Mouse (Mus musculus) small intestine, adult 2 months (tissue): ENCODE measurements around the gene Sgpp2.

ENCODE experiments used
- CTCF ChIP-seq: fragments of 200-500 bp; IDR thresholded peaks from 2 replicates; pipeline ENCODE4 v1.5.1; 2012; ENCODE audit warnings: low read depth, mild to moderate bottlenecking, control low read depth, inconsistent platforms, low read length, moderate library complexity, mixed read lengths; ENCODE audit not compliant: insufficient replicate concordance, insufficient read length; ENCODE audit errors: extremely low read depth
- POLR2A ChIP-seq: fragments of 200-500 bp; IDR thresholded peaks from 2 replicates; pipeline ENCODE4 v1.6.1; 2012; ENCODE audit warnings: low read depth, mild to moderate bottlenecking, control low read depth, inconsistent platforms, low read length, moderate library complexity

DNA sequence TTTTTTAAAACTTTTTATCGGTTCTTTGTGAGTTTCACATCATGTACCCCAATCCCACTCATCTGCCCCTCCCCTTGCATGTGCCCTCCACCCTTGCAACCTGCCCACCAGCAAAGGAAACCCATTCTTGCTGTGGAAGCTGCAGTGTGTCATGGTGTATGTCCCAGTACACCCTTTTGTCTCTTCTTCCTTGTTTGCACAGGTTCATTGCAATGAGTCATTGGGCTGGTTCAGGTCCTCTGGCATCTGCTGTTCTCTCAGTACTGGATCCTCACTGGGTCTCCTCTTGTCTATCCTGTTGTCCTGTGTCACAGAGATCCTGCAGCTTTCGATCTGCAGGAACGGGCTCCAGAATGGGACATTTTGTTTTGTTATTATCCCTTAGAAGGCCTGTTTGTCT, 10.1 kb downstream of the Sgpp2 start:
- TF ChIP-seq POLR2A (no peak), CTCF (no peak)
